Mouse (Mus musculus): ENCODE measurements around the gene Gclm. TPM values are rescaled to one million over a fixed set of nuclear protein-coding genes. Genes with fewer than 3 reads are reported as not detected.
"Not testable (repeated sequence)": the region's sequence is repeated elsewhere in the genome, so short reads cannot be mapped to it uniquely, and the experiment has no call there.

Gclm gene
- total and polyA plus RNA-seq, 2 experiments from 2014 or later: 27.7 to 51.2 TPM

DNA sequence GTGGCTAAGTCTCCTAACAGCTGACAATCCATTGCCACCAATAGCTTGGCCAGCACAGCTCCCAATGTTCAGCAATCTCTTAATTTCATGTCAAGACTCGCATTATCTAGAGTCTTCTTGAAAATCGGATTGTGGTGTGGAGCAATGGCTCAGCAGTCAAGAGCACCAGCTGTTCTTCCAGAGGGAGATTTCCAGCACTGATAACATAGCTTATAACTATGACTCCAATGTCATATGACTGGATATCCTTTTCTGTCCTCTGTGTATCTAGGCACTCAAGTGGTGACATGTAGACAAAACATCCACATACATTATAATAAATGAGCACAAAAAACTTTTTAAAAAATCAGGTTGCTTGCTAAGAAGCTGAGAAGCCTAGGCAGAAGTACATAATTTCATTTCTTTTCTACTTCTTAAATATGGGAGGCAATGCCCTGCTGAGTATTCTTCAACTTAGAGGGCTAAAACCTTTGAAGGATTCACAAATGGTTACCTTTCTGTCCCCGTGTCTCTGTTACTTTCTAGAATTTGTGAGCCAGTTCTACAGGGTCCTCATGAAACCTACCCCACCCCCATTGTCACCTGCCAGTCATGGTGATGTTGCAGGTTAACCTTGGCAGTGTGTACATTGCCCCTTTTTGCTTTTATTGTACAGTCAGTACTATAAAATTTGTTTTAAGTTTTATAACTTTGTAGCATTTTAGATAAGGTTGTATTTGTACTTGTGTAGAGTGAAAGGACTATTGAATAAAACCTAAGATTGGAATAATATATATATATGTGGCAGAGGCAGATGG lies 23.9 kb upstream of the Gclm start:
- Histone ChIP-seq H3K27me3 (ENCODE audit: insufficient read depth, low read length) (no peaks in the 10 kb centered on the region; the same call in 1 of the 2 replicates), H3K9ac (replicated peaks; ENCODE audit: low read length, poor library complexity, severe bottlenecking) (no peak overlapping the region), H3K9me3 (ENCODE audit: low read length) (no peaks in the 10 kb centered on the region), H3K27ac (ENCODE audit: low read depth, low read length) (no peak overlapping the region), H3K4me3 (ENCODE audit: low read depth, low read length) (no peak overlapping the region), H3K4me1 (ENCODE audit: insufficient read depth, low read length) (no peaks in the 10 kb centered on the region), H3K36me3 (ENCODE audit: insufficient read depth, low read length) (no peaks in the 10 kb centered on the region), H3K4me2 (ENCODE audit: low read depth, low read length, poor library complexity, severe bottlenecking) (no peak overlapping the region)
- ATAC-seq (ENCODE audit: low FRiP score) (no peak), DNase-seq (ENCODE audit: low spot score) (no peak)
- no peak for TF ChIP-seq CTCF (IDR thresholded peaks at IDR 0.05)
- WGBS: 86% methylated on average over 3 of the region's 3 CpGs

DNA sequence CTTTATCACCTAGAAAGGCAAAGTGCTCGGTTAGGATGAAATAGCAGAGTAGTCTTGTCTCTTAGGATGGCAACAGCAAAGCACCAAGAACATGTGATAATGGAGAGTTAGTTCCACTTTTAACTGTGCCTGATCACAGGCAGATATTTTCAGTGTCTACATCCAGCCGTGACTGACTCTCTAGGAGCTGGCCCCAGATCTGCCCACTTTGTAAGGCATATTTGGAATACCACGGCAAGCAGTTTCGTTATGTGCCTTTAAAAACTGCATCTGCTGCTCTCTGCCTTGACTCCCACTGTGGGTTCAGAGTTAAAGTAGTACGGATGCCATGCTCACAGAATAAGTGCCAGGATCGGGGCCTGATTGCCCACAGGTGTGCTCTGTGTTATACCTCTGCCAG lies 18.4 kb upstream of the Gclm start:
- not testable (repeated sequence) for H3K4me2 ChIP-seq (ENCODE audit: low read depth, low read length, poor library complexity, severe bottlenecking); ATAC-seq (ENCODE audit: low FRiP score)

DNA sequence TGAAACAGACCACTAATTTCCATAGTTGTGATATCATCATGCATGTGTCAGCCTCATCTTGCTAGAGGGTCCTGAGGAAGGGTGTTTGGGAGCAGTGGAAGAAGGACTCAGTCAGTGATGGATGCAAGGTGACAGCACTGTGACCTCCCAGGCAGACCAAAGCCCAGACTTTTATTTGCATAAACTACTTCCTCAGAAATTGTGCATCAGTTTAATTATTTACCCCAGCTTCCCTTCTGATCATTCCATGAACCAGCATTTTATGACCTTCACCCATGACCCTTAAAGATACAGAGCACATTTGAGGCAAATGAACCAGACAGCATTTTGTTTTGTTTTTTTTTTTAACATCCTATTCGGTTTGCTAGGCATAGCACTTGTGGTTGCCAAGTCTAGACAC lies 9.6 kb upstream of the Gclm start:
- TF ChIP-seq CTCF (IDR thresholded peaks at IDR 0.05): no peak
- no peaks in the 10 kb centered on the region for H3K9me3 ChIP-seq (ENCODE audit: low read length)
- 57% methylated on average over 1 of the region's 1 CpGs for WGBS

More for the DNA sequence above, 18.4 kb upstream of the Gclm start:
- H3K27me3 ChIP-seq (ENCODE audit: insufficient read depth, low read length); H3K9ac ChIP-seq (replicated peaks; ENCODE audit: low read length, poor library complexity, severe bottlenecking); H3K4me3 ChIP-seq (ENCODE audit: low read depth, low read length); DNase-seq (ENCODE audit: low spot score); H3K9me3 ChIP-seq (ENCODE audit: low read length); H3K4me1 ChIP-seq (ENCODE audit: insufficient read depth, low read length); H3K27ac ChIP-seq (ENCODE audit: low read depth, low read length); H3K36me3 ChIP-seq (ENCODE audit: insufficient read depth, low read length): not testable (repeated sequence)
- WGBS: 72% methylated on average over 6 of the region's 6 CpGs

GRCm38 (mm10) chr3:122242876-122243275 lies 2.5 kb upstream of the Gclm start:
- no peak for ATAC-seq (ENCODE audit: low FRiP score)

More for the DNA sequence above, 9.6 kb upstream of the Gclm start:
- ATAC-seq (ENCODE audit: low FRiP score) (no peak), DNase-seq (ENCODE audit: low spot score) (no peak)
- no peak overlapping the region for H3K4me3 ChIP-seq (ENCODE audit: low read depth, low read length)
- H3K9ac ChIP-seq (replicated peaks; ENCODE audit: low read length, poor library complexity, severe bottlenecking): no peak overlapping the region
- no peak overlapping the region for H3K27ac ChIP-seq (ENCODE audit: low read depth, low read length)
- H3K4me1 ChIP-seq (ENCODE audit: insufficient read depth, low read length): no peaks in the 10 kb centered on the region
- no peak overlapping the region for H3K4me2 ChIP-seq (ENCODE audit: low read depth, low read length, poor library complexity, severe bottlenecking)
- no peaks in the 10 kb centered on the region for H3K27me3 ChIP-seq (ENCODE audit: insufficient read depth, low read length)
- H3K36me3 ChIP-seq (ENCODE audit: insufficient read depth, low read length): no peaks in the 10 kb centered on the region

DNA sequence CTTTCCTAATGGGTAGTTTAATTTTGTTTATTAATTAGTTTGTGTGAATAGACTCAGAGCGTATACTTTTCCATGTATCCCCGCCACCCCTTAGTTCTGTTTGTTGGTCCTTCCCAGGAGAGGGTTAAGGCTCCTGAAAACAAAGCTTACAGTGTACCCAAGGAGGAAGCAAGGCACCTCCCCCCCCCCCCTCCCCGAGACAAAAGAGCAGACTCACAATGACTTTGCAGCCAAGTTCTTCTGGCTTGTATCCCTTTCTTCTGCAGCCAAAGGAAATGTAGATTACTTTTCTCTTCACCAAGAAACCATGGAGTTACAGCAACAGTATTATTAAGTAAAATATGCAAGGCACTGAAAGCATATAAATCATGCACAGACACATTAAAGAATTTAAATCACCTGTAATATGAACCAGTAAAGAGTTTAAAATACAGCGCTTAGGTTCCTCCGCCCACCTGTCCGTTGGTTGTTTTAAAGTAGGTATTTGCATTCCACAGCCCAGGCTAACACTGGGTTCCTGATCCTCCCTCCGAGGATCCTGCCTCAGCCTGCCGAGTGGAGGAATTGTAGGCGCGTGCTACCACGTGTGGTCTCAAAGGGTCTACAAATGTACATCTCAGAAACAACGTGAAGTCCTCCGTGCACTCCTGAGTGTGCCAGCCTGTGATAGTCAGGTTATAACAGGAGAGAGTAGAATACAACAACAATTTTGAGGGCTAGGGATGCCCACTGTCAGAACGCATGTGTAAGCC lies 1.8 kb upstream of the Gclm start:
- WGBS: 47% methylated on average over 14 of the region's 14 CpGs
- no peak overlapping the region for H3K27ac ChIP-seq (ENCODE audit: low read depth, low read length)
- no peaks in the 10 kb centered on the region for H3K9me3 ChIP-seq (ENCODE audit: low read length)
- H3K4me2 ChIP-seq (ENCODE audit: low read depth, low read length, poor library complexity, severe bottlenecking): no peak overlapping the region
- 0 out of 2 replicates have a peak, but pooled peaks cover 3% of the 10 kb centered on the region for H3K27me3 ChIP-seq (ENCODE audit: insufficient read depth, low read length)
- peaks cover 9% of the 10 kb centered on the region; the same call in 1 of the 2 replicates for H3K4me1 ChIP-seq (ENCODE audit: insufficient read depth, low read length)
- no peak overlapping the region for H3K4me3 ChIP-seq (ENCODE audit: low read depth, low read length)
- H3K9ac ChIP-seq (replicated peaks; ENCODE audit: low read length, poor library complexity, severe bottlenecking): no peak overlapping the region
- DNase-seq (ENCODE audit: low spot score) (peak; percentile 9), ATAC-seq (ENCODE audit: low FRiP score) (no peak)
- no peaks in the 10 kb centered on the region for H3K36me3 ChIP-seq (ENCODE audit: insufficient read depth, low read length)
- TF ChIP-seq CTCF (IDR thresholded peaks at IDR 0.05): no peak

More at GRCm38 (mm10) chr3:122242876-122243275, 2.5 kb upstream of the Gclm start:
- Histone ChIP-seq H3K4me2 (ENCODE audit: low read depth, low read length, poor library complexity, severe bottlenecking) (no peak overlapping the region), H3K9ac (replicated peaks; ENCODE audit: low read length, poor library complexity, severe bottlenecking) (no peak overlapping the region), H3K4me1 (ENCODE audit: insufficient read depth, low read length) (peaks cover 8% of the 10 kb centered on the region; the same call in 1 of the 2 replicates), H3K27ac (ENCODE audit: low read depth, low read length) (no peak overlapping the region), H3K9me3 (ENCODE audit: low read length) (no peaks in the 10 kb centered on the region), H3K36me3 (ENCODE audit: insufficient read depth, low read length) (no peaks in the 10 kb centered on the region), H3K27me3 (ENCODE audit: insufficient read depth, low read length) (0 out of 2 replicates have a peak, but pooled peaks cover 3% of the 10 kb centered on the region), H3K4me3 (ENCODE audit: low read depth, low read length) (no peak overlapping the region)
- TF ChIP-seq CTCF (IDR thresholded peaks at IDR 0.05): no peak
- 57% methylated on average over 6 of the region's 6 CpGs for whole genome bisulfite sequencing
- DNase-seq (ENCODE audit: low spot score): no peak

All from midbrain, postnatal 0 days (tissue).